Mouse (Mus musculus) E14TG2a.4 (cell line): Measurements from ENCODE around the gene Car14.

Source experiments
- CTCF ChIP-seq: conservative IDR thresholded peaks from 2 replicates; pipeline ENCODE4 v1.5.1; 2014; ENCODE audit warnings: low read length
- POU5F1 ChIP-seq: IDR thresholded peaks from 2 replicates; pipeline ENCODE4 v1.6.1; 2014; ENCODE audit warnings: low read length, borderline replicate concordance

GRCm38 (mm10) chr3:95932566-95932965 is 28.1 kb upstream of the Car14 start:
- TF ChIP-seq CTCF (no peak), POU5F1 (no peak)
